ENCODE assay signal across 21 mouse cellular contexts in genomic region chr11:6050066-6050560, GRCm38 (mm10). TPM values are rescaled to one million over a fixed set of nuclear protein-coding genes. Genes with fewer than 3 reads are reported as not detected.
A peak's percentile ranks its signal among the peaks of the same experiment; 100 is the strongest.
DNase-seq lines count a peak whose midpoint lies in the region; ATAC-seq lines count a peak whose summit lies in the region.
"Had no signal": no experiment of that assay in that cellular context is flagged by ENCODE, and none has a peak within 500 bp of the region (broad histone marks: within the 10 kb centered on the region; RNA-seq: fewer than 3 reads in every experiment).

No protein-coding gene starts in this region.

- no peaks in the 10 kb centered on the region for H3K36me3 ChIP-seq in hindbrain, embryonic 16.5 days (ENCODE audit: control insufficient read depth, insufficient read depth, low read length)
- no peaks in the 10 kb centered on the region for H3K36me3 ChIP-seq in hindbrain, embryonic 11.5 days (ENCODE audit: control insufficient read depth, insufficient read depth, low read length)
- no peaks in the 10 kb centered on the region for H3K36me3 ChIP-seq in midbrain, embryonic 14.5 days (ENCODE audit: control insufficient read depth, insufficient read depth, low read length)
- H3K36me3 ChIP-seq: embryonic facial prominence, embryonic 15.5 days; limb, embryonic 15.5 days; neural tube, embryonic 13.5 days had no signal

- no peak overlapping the region for H3K4me2 ChIP-seq in hindbrain, embryonic 16.5 days (ENCODE audit: low read length)
- no peak overlapping the region for H3K4me2 ChIP-seq in hindbrain, embryonic 11.5 days (replicated peaks; ENCODE audit: low read depth, low read length)
- no peak overlapping the region for H3K4me2 ChIP-seq in midbrain, embryonic 14.5 days (ENCODE audit: low read length)
- H3K4me2 ChIP-seq: embryonic facial prominence, embryonic 15.5 days; limb, embryonic 15.5 days; midbrain, embryonic 15.5 days; neural tube, embryonic 13.5 days had no signal

- H3K27me3 ChIP-seq in hindbrain, embryonic 16.5 days (replicated peaks; ENCODE audit: control insufficient read depth, insufficient read depth, low read length): no peaks in the 10 kb centered on the region
- no peaks in the 10 kb centered on the region for H3K27me3 ChIP-seq in hindbrain, embryonic 11.5 days (ENCODE audit: control insufficient read depth, insufficient read depth, low read length)
- no peaks in the 10 kb centered on the region for H3K27me3 ChIP-seq in midbrain, embryonic 14.5 days (ENCODE audit: control insufficient read depth, insufficient read depth, low read length)
- H3K27me3 ChIP-seq: embryonic facial prominence, embryonic 15.5 days; midbrain, embryonic 15.5 days; neural tube, embryonic 13.5 days had no signal

- no peak overlapping the region for H3K27ac ChIP-seq in hindbrain, embryonic 16.5 days (ENCODE audit: low read depth, low read length)
- no peak overlapping the region for H3K27ac ChIP-seq in hindbrain, embryonic 11.5 days (ENCODE audit: low read depth, low read length)
- no peak overlapping the region for H3K27ac ChIP-seq in midbrain, embryonic 14.5 days (replicated peaks; ENCODE audit: low read depth, low read length)
- H3K27ac ChIP-seq: embryonic facial prominence, embryonic 15.5 days; left cerebral cortex, adult 2 months; limb, embryonic 15.5 days; midbrain, embryonic 15.5 days; neural tube, embryonic 13.5 days had no signal

- no peak overlapping the region for H3K9ac ChIP-seq in hindbrain, embryonic 16.5 days (ENCODE audit: low read depth, low read length)
- no peak overlapping the region for H3K9ac ChIP-seq in hindbrain, embryonic 11.5 days (ENCODE audit: low read depth, low read length)
- H3K9ac ChIP-seq in midbrain, embryonic 14.5 days (replicated peaks; ENCODE audit: low read length): no peak overlapping the region
- H3K9ac ChIP-seq: embryonic facial prominence, embryonic 15.5 days; limb, embryonic 15.5 days; midbrain, embryonic 15.5 days; neural tube, embryonic 13.5 days had no signal

- 72% methylated on average over 4 of the region's 4 CpGs for WGBS in hindbrain, embryonic 16.5 days
- WGBS in hindbrain, embryonic 11.5 days: 75% methylated on average over 4 of the region's 4 CpGs
- 72% methylated on average over 4 of the region's 4 CpGs for WGBS in midbrain, embryonic 14.5 days

- no peaks in the 10 kb centered on the region for H3K4me1 ChIP-seq in hindbrain, embryonic 16.5 days (ENCODE audit: control insufficient read depth, insufficient read depth, low read depth, low read length)
- no peaks in the 10 kb centered on the region for H3K4me1 ChIP-seq in hindbrain, embryonic 11.5 days (replicated peaks; ENCODE audit: control insufficient read depth, insufficient read depth, low read length)
- no peaks in the 10 kb centered on the region for H3K4me1 ChIP-seq in midbrain, embryonic 14.5 days (ENCODE audit: control insufficient read depth, insufficient read depth, low read length)
- H3K4me1 ChIP-seq: embryonic facial prominence, embryonic 15.5 days; limb, embryonic 15.5 days; midbrain, embryonic 15.5 days; neural tube, embryonic 13.5 days had no signal

- no peak overlapping the region for H3K4me3 ChIP-seq in hindbrain, embryonic 16.5 days (ENCODE audit: low read length)
- no peak overlapping the region for H3K4me3 ChIP-seq in hindbrain, embryonic 11.5 days (ENCODE audit: low read depth, low read length)
- H3K4me3 ChIP-seq in midbrain, embryonic 14.5 days (replicated peaks; ENCODE audit: low read depth, low read length): no peak overlapping the region
- H3K4me3 ChIP-seq: embryonic facial prominence, embryonic 15.5 days; left cerebral cortex, adult 2 months; limb, embryonic 15.5 days; midbrain, embryonic 15.5 days; myocyte; neural tube, embryonic 13.5 days had no signal

- DNase-seq in hindbrain, embryonic 11.5 days (ENCODE audit: low spot score): no peak
- DNase-seq in brain, adult 2 months (ENCODE audit: low read depth, low spot score): peak; percentile 78
- DNase-seq in cerebellum, adult 18-20 months: peak; percentile 69 to 74
- DNase-seq in cerebellum, postnatal 25 days: peak; percentile 64 to 72
- no peak for DNase-seq in midbrain, embryonic 14.5 days
- DNase-seq in thymus, adult 18-20 months: no peak
- DNase-seq: adrenal gland, postnatal 25 days; kidney, postnatal 36 days; layer of hippocampus, adult 9-11 months; lung, postnatal 4 days; thymus, postnatal 25 days had no signal

- H3K9me3 ChIP-seq in hindbrain, embryonic 16.5 days (ENCODE audit: control insufficient read depth, low read length): no peaks in the 10 kb centered on the region
- H3K9me3 ChIP-seq in hindbrain, embryonic 11.5 days (ENCODE audit: control insufficient read depth, low read length): no peaks in the 10 kb centered on the region
- H3K9me3 ChIP-seq in midbrain, embryonic 14.5 days (ENCODE audit: control insufficient read depth, low read length): no peaks in the 10 kb centered on the region
- H3K9me3 ChIP-seq: embryonic facial prominence, embryonic 15.5 days; limb, embryonic 15.5 days; midbrain, embryonic 15.5 days; neural tube, embryonic 13.5 days had no signal

- 0 out of 2 replicates have a peak, but pooled peaks have one; percentile 43 for ATAC-seq in hindbrain, embryonic 16.5 days
- no peak for ATAC-seq in hindbrain, embryonic 11.5 days (ENCODE audit: low FRiP score)
- no peak for ATAC-seq in midbrain, embryonic 14.5 days (ENCODE audit: low FRiP score, low TSS enrichment)
- ATAC-seq: activated CD4-positive, CD25-positive, alpha-beta regulatory T cell, adult 4 months; forebrain, embryonic 16.5 days; intestine, postnatal 0 days; midbrain, embryonic 15.5 days had no signal

RNA-seq across cellular contexts. Expression of gene Camk2b, which starts 16.0 kb away (rescaled TPM):
- 138 and 140 TPM in 2 replicates for polyA plus RNA-seq in hindbrain, embryonic 16.5 days (2015; fragmentation: Nextera tagmentation; extraction: Ambion mirVana)
- 3.4 and 3.6 TPM in 2 replicates for polyA plus RNA-seq in hindbrain, embryonic 11.5 days (2014; fragmentation: Nextera tagmentation; extraction: Ambion mirVana)
- 85.6 and 124 TPM in 2 replicates for polyA plus RNA-seq in midbrain, embryonic 14.5 days (2014; fragmentation: Nextera tagmentation; extraction: Ambion mirVana)

Comparison
In these comparisons a context has a peak if more than half of its experiments do, and no peak if none do; other contexts are left out.
1. RNA of gene Camk2b, which starts 16.0 kb away (polyA plus RNA-seq): 138 to 140 TPM in hindbrain, embryonic 16.5 days and 85.6 to 124 TPM in midbrain, embryonic 14.5 days; 3.4 to 3.6 TPM in hindbrain, embryonic 11.5 days; every median in the first group is over 10 times any median in the second.
2. DNase-seq: peak in brain, adult 2 months (single experiment), cerebellum, adult 18-20 months (2 of 2) and cerebellum, postnatal 25 days (2 of 2); none in hindbrain, embryonic 11.5 days (single experiment), midbrain, embryonic 14.5 days (single experiment) and thymus, adult 18-20 months (0 of 2).